Mouse (Mus musculus) C2C12 (cell line): ENCODE results near the gene Mlx.

ENCODE experiments used
- CEBPB ChIP-seq: IDR thresholded peaks from one replicate; pipeline ENCODE4 v1.6.1; 2011; ENCODE audit warnings: low read depth, mild to moderate bottlenecking, control low read depth, moderate library complexity
- CTCF ChIP-seq: IDR thresholded peaks from one replicate; pipeline ENCODE4 v1.5.1; 2011; ENCODE audit not compliant: control insufficient read depth, insufficient read depth, insufficient read length
- FOSL1 ChIP-seq: IDR thresholded peaks from one replicate; pipeline ENCODE4 v1.8.0; 2011; ENCODE audit warnings: mild to moderate bottlenecking, low read length; ENCODE audit not compliant: poor library complexity, insufficient read depth, severe bottlenecking
- MAX ChIP-seq: IDR thresholded peaks from one replicate; pipeline ENCODE4 v1.6.1; 2011; ENCODE audit warnings: mild to moderate bottlenecking, control low read depth
- MYOD1 ChIP-seq: IDR thresholded peaks from one replicate; pipeline ENCODE4 v1.6.1; 2011; ENCODE audit warnings: low read depth; ENCODE audit not compliant: control insufficient read depth, insufficient read length
- MYOG ChIP-seq: IDR thresholded peaks from one replicate; pipeline ENCODE4 v1.6.1; 2011; ENCODE audit not compliant: control insufficient read depth, insufficient read length; ENCODE audit errors: extremely low read depth
- USF1 ChIP-seq: IDR thresholded peaks from one replicate; pipeline ENCODE4 v1.6.1; 2011; ENCODE audit warnings: low read depth, mild to moderate bottlenecking, control low read depth, moderate library complexity

DNA sequence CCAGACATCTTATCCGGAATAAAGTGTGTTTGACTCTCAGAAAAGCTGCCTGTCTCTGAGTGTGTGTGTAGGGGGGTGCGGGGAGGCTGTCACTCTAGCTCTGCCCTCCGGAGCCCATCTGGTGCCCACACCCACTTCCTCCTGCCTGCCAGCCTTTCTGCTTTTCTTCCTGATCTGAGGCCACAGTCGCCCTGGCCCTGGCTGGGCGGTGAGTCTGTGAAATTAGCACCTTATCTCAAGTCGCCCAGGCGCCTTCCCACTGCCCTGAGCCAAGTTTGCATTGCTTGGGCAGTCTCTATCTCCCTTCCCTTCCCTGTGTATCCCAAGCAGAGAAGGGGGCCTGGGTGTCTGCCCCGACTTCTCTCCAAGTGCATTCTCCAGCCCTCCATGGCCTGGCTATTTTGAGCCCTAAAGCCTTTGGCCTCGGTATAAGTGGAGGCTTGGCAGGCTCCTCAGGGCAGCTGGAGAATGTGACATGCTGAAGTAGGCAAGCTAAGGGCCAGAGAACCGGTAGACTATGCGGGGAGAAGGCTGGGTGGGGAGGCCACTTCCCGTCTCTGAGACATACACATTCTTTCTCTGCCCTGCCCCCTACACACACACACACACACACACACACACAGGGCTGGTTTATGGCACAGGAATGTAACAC lies 23.3 kb upstream of the Mlx start:
- TF ChIP-seq CTCF, result no peak
- peak; percentile 19 for TF ChIP-seq MYOD1
- no peak for TF ChIP-seq CEBPB
- TF ChIP-seq MAX, result no peak
- TF ChIP-seq FOSL1, result no peak
- no peak for TF ChIP-seq USF1
- TF ChIP-seq MYOG, result no peak
